Mouse (Mus musculus) embryonic facial prominence, embryonic 15.5 days (tissue): ENCODE results near the gene Bcar3. TPM values are rescaled to one million over a fixed set of nuclear protein-coding genes. Genes with fewer than 3 reads are reported as not detected.

ENCODE experiments used
- ATAC-seq: fragments of 200-750 bp; cut with Nextera tagmentation; 2 replicates; pipeline ENCODE4 v1.8.0; 2017; ENCODE audit warnings: low read depth, moderate TSS enrichment; ENCODE audit not compliant: insufficient number of reproducible peaks, low FRiP score, low TSS enrichment
- H3K27ac ChIP-seq: fragments of 300-500 bp; sonication (generic); replicated peaks from 2 replicates; pipeline ENCODE4 v1.5.1; 2015; ENCODE audit warnings: mild to moderate bottlenecking, inconsistent platforms
- H3K27me3 ChIP-seq: fragments of 300-500 bp; sonication (generic); 2 replicates; pipeline ENCODE4 v1.6.1; 2015; ENCODE audit warnings: inconsistent platforms
- H3K36me3 ChIP-seq: fragments of 300-500 bp; sonication (generic); 2 replicates; pipeline ENCODE4 v1.6.1; 2015; ENCODE audit warnings: mild to moderate bottlenecking, inconsistent platforms
- H3K4me1 ChIP-seq: fragments of 300-500 bp; sonication (generic); 2 replicates; pipeline ENCODE4 v1.6.1; 2015; ENCODE audit warnings: inconsistent platforms
- H3K4me2 ChIP-seq: fragments of 300-500 bp; sonication (generic); replicated peaks from 2 replicates; pipeline ENCODE4 v1.6.1; 2015; ENCODE audit warnings: mild to moderate bottlenecking, inconsistent platforms
- H3K4me3 ChIP-seq: fragments of 300-500 bp; sonication (generic); replicated peaks from 2 replicates; pipeline ENCODE4 v1.5.1; 2015; ENCODE audit warnings: mild to moderate bottlenecking, inconsistent platforms
- H3K9ac ChIP-seq: fragments of 300-500 bp; sonication (generic); 2 replicates; pipeline ENCODE4 v1.6.1; 2015; ENCODE audit warnings: inconsistent platforms
- H3K9me3 ChIP-seq: fragments of 300-500 bp; sonication (generic); replicated peaks from 2 replicates; pipeline ENCODE4 v1.6.1; 2016; ENCODE audit warnings: inconsistent platforms
- WGBS: fragments of 180-500 bp; shearing (Covaris S2); methylation state at CpG from one replicate; pipeline ENCODE4 v1.1.7; 2015; 5-methylcytosine and 5-hydroxymethylcytosine counted together
- polyA plus RNA-seq: library from polyadenylated mRNA; unstranded; fragments of >200 nt; fragmentation: Nextera tagmentation; extraction: Ambion mirVana; gene quantifications from 2 replicates; pipeline ENCODE4 v1.2.1, GENCODE M21; 2015

The Bcar3 gene
- polyA plus RNA-seq, 1 experiment from 2014 or later, result 12.6 TPM

GRCm38 (mm10) chr3:122507826-122508225 is 213.9 kb downstream of the Bcar3 start:
- WGBS, result 95% methylated on average over 14 of the region's 14 CpGs
- no peak for ATAC-seq

GRCm38 (mm10) chr3:122509084-122509483 is 215.1 kb downstream of the Bcar3 start:
- ATAC-seq, result 0 out of 2 replicates have a peak, but pooled peaks have one; percentile 35
- peaks cover 28% of the 10 kb centered on the region for H3K4me1 ChIP-seq
- 33% methylated on average over 5 of the region's 5 CpGs for WGBS

More at GRCm38 (mm10) chr3:122507826-122508225, 213.9 kb downstream of the Bcar3 start:
- H3K27me3 ChIP-seq, result no peaks in the 10 kb centered on the region
- no peak overlapping the region for H3K4me3 ChIP-seq
- H3K27ac ChIP-seq, result no peak overlapping the region
- peaks cover 28% of the 10 kb centered on the region for H3K4me1 ChIP-seq
- no peaks in the 10 kb centered on the region for H3K9me3 ChIP-seq
- no peak overlapping the region for H3K4me2 ChIP-seq
- peaks cover 2% of the 10 kb centered on the region; the same call in 1 of the 2 replicates for H3K36me3 ChIP-seq
- H3K9ac ChIP-seq, result no peak overlapping the region

GRCm38 (mm10) chr3:122509534-122510239 is 215.8 kb downstream of the Bcar3 start:
- Histone ChIP-seq H3K27ac (peak overlapping the region; percentile 44), H3K27me3 (no peaks in the 10 kb centered on the region), H3K9me3 (no peaks in the 10 kb centered on the region), H3K4me2 (no peak overlapping the region), H3K9ac (no peak overlapping the region), H3K36me3 (peaks cover 5% of the 10 kb centered on the region; the same call in 1 of the 2 replicates), H3K4me3 (no peak overlapping the region), H3K4me1 (peaks cover 24% of the 10 kb centered on the region)
- WGBS, result 50% methylated on average over 11 of the region's 11 CpGs
- no peak for ATAC-seq

More at GRCm38 (mm10) chr3:122509084-122509483, 215.1 kb downstream of the Bcar3 start:
- Histone ChIP-seq H3K4me3 (no peak overlapping the region), H3K9me3 (no peaks in the 10 kb centered on the region), H3K27me3 (no peaks in the 10 kb centered on the region), H3K36me3 (peaks cover 5% of the 10 kb centered on the region; the same call in 1 of the 2 replicates), H3K4me2 (no peak overlapping the region), H3K9ac (no peak overlapping the region), H3K27ac (peak overlapping the region; percentile 44; the same call in 1 of the 2 replicates)

- H3K4me3 ChIP-seq, result no peak overlapping the region
- no peak for ATAC-seq
- H3K9me3 ChIP-seq, result no peaks in the 10 kb centered on the region
- H3K27ac ChIP-seq, result no peak overlapping the region
- H3K9ac ChIP-seq, result no peak overlapping the region
- no peak overlapping the region for H3K4me2 ChIP-seq
- H3K27me3 ChIP-seq, result no peaks in the 10 kb centered on the region
- WGBS, result 78% methylated on average over 14 of the region's 14 CpGs
- H3K4me1 ChIP-seq, result peaks cover 26% of the 10 kb centered on the region
- peaks cover 5% of the 10 kb centered on the region; the same call in 1 of the 2 replicates for H3K36me3 ChIP-seq
Measured at GRCm38 (mm10) chr3:122510240-122510750, 216.4 kb downstream of the Bcar3 start.

GRCm38 (mm10) chr3:122510932-122511331 is 217.0 kb downstream of the Bcar3 start:
- H3K27me3 ChIP-seq, result no peaks in the 10 kb centered on the region
- no peaks in the 10 kb centered on the region for H3K9me3 ChIP-seq
- H3K4me3 ChIP-seq, result no peak overlapping the region
- no peak overlapping the region for H3K27ac ChIP-seq
- H3K9ac ChIP-seq, result no peak overlapping the region
- H3K4me1 ChIP-seq, result peaks cover 32% of the 10 kb centered on the region
- peaks cover 5% of the 10 kb centered on the region; the same call in 1 of the 2 replicates for H3K36me3 ChIP-seq
- WGBS, result 48% methylated on average over 10 of the region's 10 CpGs
- ATAC-seq, result no peak
- no peak overlapping the region for H3K4me2 ChIP-seq

- ATAC-seq, result no peak
- H3K9ac ChIP-seq, result no peak overlapping the region
- no peaks in the 10 kb centered on the region for H3K27me3 ChIP-seq
- no peak overlapping the region for H3K27ac ChIP-seq
- WGBS, result 85% methylated on average over 14 of the region's 14 CpGs
- H3K9me3 ChIP-seq, result no peaks in the 10 kb centered on the region
- no peak overlapping the region for H3K4me2 ChIP-seq
- H3K36me3 ChIP-seq, result peaks cover 5% of the 10 kb centered on the region; the same call in 1 of the 2 replicates
- H3K4me3 ChIP-seq, result no peak overlapping the region
- peaks cover 32% of the 10 kb centered on the region for H3K4me1 ChIP-seq
Measured at GRCm38 (mm10) chr3:122511721-122512619, 218.0 kb downstream of the Bcar3 start.

GRCm38 (mm10) chr3:122512725-122513375 is 218.9 kb downstream of the Bcar3 start:
- H3K9ac ChIP-seq, result no peak overlapping the region
- H3K27me3 ChIP-seq, result no peaks in the 10 kb centered on the region
- H3K36me3 ChIP-seq, result peaks cover 5% of the 10 kb centered on the region; the same call in 1 of the 2 replicates
- H3K27ac ChIP-seq, result no peak overlapping the region
- no peak for ATAC-seq
- no peak overlapping the region for H3K4me2 ChIP-seq
- peaks cover 40% of the 10 kb centered on the region for H3K4me1 ChIP-seq
- H3K9me3 ChIP-seq, result no peaks in the 10 kb centered on the region
- no peak overlapping the region for H3K4me3 ChIP-seq
- WGBS, result 92% methylated on average over 16 of the region's 16 CpGs

GRCm38 (mm10) chr3:122515568-122516326 is 221.8 kb downstream of the Bcar3 start:
- H3K27ac ChIP-seq, result no peak overlapping the region
- H3K36me3 ChIP-seq, result peaks cover 5% of the 10 kb centered on the region; the same call in 1 of the 2 replicates
- H3K4me1 ChIP-seq, result peaks cover 44% of the 10 kb centered on the region
- no peak overlapping the region for H3K4me2 ChIP-seq
- H3K9me3 ChIP-seq, result no peaks in the 10 kb centered on the region
- WGBS, result 59% methylated on average over 6 of the region's 6 CpGs
- no peak for ATAC-seq
- no peak overlapping the region for H3K4me3 ChIP-seq
- no peaks in the 10 kb centered on the region for H3K27me3 ChIP-seq
- H3K9ac ChIP-seq, result no peak overlapping the region

GRCm38 (mm10) chr3:122516327-122516695 is 222.4 kb downstream of the Bcar3 start:
- no peak for ATAC-seq
- H3K9ac ChIP-seq, result no peak overlapping the region
- 85% methylated on average over 3 of the region's 3 CpGs for WGBS
- H3K4me3 ChIP-seq, result no peak overlapping the region
- H3K27me3 ChIP-seq, result no peaks in the 10 kb centered on the region
- peaks cover 5% of the 10 kb centered on the region; the same call in 1 of the 2 replicates for H3K36me3 ChIP-seq
- H3K4me1 ChIP-seq, result peaks cover 44% of the 10 kb centered on the region
- H3K9me3 ChIP-seq, result no peaks in the 10 kb centered on the region
- H3K4me2 ChIP-seq, result no peak overlapping the region
- H3K27ac ChIP-seq, result no peak overlapping the region

GRCm38 (mm10) chr3:122517726-122518125 is 223.8 kb downstream of the Bcar3 start:
- H3K9ac ChIP-seq, result no peak overlapping the region
- no peak overlapping the region for H3K4me3 ChIP-seq
- no peaks in the 10 kb centered on the region for H3K9me3 ChIP-seq
- 31% methylated on average over 4 of the region's 4 CpGs for WGBS
- H3K4me1 ChIP-seq, result peaks cover 44% of the 10 kb centered on the region
- H3K4me2 ChIP-seq, result 0 out of 2 replicates have a peak overlapping the region, but pooled peaks have one; percentile 13
- no peaks in the 10 kb centered on the region for H3K27me3 ChIP-seq
- no peak for ATAC-seq
- peaks cover 3% of the 10 kb centered on the region; the same call in 1 of the 2 replicates for H3K36me3 ChIP-seq
- H3K27ac ChIP-seq, result peak overlapping the region; percentile 63
